Mouse (Mus musculus) heart, adult 2 months (tissue): Measurements from ENCODE around the gene Lpin2. TPM values are rescaled to one million over a fixed set of nuclear protein-coding genes. Genes with fewer than 3 reads are reported as not detected.

Experiments used
- DNase-seq, 2 experiments: peaks; one replicate each; pipeline ENCODE4 v3.0.0; 2021
- H3K27ac ChIP-seq: fragments of 200-600 bp; 2 replicates; pipeline ENCODE4 v1.8.1; 2022
- H3K27me3 ChIP-seq: fragments of 200-500 bp; 2 replicates; pipeline ENCODE4 v1.6.1; 2012; ENCODE audit warnings: mild to moderate bottlenecking, low read length, inconsistent platforms, mixed read lengths; ENCODE audit not compliant: control insufficient read depth, insufficient read depth
- H3K36me3 ChIP-seq: fragments of 200-500 bp; 2 replicates; pipeline ENCODE4 v1.6.1; 2012; ENCODE audit warnings: low read length, inconsistent platforms; ENCODE audit not compliant: control insufficient read depth, insufficient read depth
- H3K4me1 ChIP-seq: fragments of 200-500 bp; 2 replicates; pipeline ENCODE4 v1.6.1; 2011; ENCODE audit warnings: low read length; ENCODE audit not compliant: control insufficient read depth, insufficient read depth
- H3K4me3 ChIP-seq: fragments of 200-600 bp; 2 replicates; pipeline ENCODE4 v1.8.1; 2022
- H3K79me2 ChIP-seq: fragments of 200-500 bp; replicated peaks from 2 replicates; pipeline ENCODE4 v1.6.1; 2012; ENCODE audit warnings: mild to moderate bottlenecking, inconsistent platforms, low read length, moderate library complexity, mixed read lengths; ENCODE audit not compliant: control insufficient read depth, insufficient read depth
- H3K9ac ChIP-seq: fragments of 200-500 bp; 2 replicates; pipeline ENCODE4 v1.6.1; 2012; ENCODE audit warnings: low read depth, mild to moderate bottlenecking, control low read depth, inconsistent platforms, low read length, mixed read lengths
- CTCF ChIP-seq: fragments of 200-600 bp; IDR thresholded peaks from 2 replicates; pipeline ENCODE4 v1.8.1; 2022; ENCODE audit warnings: antibody characterized with exemption, mild to moderate bottlenecking, moderate library complexity
- EP300 ChIP-seq: fragments of 200-500 bp; IDR thresholded peaks from 2 replicates; pipeline ENCODE4 v1.6.1; 2011; ENCODE audit warnings: low read depth, low read length, control low read depth; ENCODE audit not compliant: insufficient read depth
- POLR2A ChIP-seq: fragments of 200-500 bp; IDR thresholded peaks from 2 replicates; pipeline ENCODE4 v1.6.1; 2011; ENCODE audit warnings: mild to moderate bottlenecking, low read depth, low read length, control low read depth; ENCODE audit not compliant: insufficient read depth
- WGBS: fragments of 180-500 bp; shearing (Covaris S2); methylation state at CpG from one replicate; pipeline ENCODE4 v1.1.7; 2018; 5-methylcytosine and 5-hydroxymethylcytosine counted together
- intact Hi-C: fragments of 180-260 bp; cut with DNase I; formaldehyde crosslinking; loops from one replicate; pipeline ENCODE4 v1.15.1; 2025
- polyA plus RNA-seq: library from polyadenylated mRNA; depleted of rRNA; stranded (reverse); fragments of >200 nt; gene quantifications from 2 replicates; pipeline ENCODE4 v1.2.3, GENCODE M21; 2012
- total RNA-seq, 2 experiments: library from RNA; stranded (reverse); gene quantifications; 2 replicates each; pipeline ENCODE4 v1.2.3; 2021

Gene Lpin2
- total and polyA plus RNA-seq, 3 experiments = 3.4 to 13.1 (median 6.0) TPM

DNA sequence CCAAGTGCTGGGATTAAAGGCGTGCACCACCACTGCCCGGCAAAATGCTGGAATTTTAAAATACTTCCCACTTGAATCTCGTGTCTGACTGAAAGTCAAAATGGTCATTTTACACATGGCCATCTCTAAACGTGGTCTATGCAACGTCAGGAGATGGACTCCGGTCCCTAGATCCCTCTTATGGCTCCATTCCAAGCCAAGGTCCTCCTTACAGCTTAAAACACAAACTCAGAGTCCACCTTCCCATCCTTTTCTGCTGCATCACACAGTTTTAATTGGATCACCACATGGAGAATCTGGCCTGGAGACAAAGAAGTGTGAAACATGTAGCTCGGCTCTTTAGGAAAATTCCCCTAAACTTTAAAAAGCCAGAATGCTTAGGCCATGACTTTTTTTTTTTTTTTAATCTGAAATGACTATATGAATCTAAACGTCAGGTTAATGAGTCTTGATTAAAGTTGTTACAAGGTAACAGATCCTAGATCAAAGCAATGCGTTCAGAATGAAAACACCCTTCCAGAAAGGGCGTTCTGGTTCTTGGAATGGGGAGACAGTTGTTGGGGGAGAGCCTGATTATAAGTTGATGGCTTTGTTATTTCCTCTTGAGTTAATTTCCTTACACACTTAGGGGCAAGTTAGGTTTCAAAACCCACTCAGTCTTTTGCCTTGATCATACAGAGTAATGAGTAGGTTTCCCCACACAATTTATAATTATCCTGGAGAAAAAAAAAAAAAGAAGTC lies 106.6 kb downstream of the Lpin2 start:
- peaks cover 15% of the 10 kb centered on the region for H3K4me1 ChIP-seq
- H3K27ac ChIP-seq = no peak overlapping the region
- TF ChIP-seq POLR2A = no peak
- TF ChIP-seq EP300 = no peak
- TF ChIP-seq CTCF = no peak

DNA sequence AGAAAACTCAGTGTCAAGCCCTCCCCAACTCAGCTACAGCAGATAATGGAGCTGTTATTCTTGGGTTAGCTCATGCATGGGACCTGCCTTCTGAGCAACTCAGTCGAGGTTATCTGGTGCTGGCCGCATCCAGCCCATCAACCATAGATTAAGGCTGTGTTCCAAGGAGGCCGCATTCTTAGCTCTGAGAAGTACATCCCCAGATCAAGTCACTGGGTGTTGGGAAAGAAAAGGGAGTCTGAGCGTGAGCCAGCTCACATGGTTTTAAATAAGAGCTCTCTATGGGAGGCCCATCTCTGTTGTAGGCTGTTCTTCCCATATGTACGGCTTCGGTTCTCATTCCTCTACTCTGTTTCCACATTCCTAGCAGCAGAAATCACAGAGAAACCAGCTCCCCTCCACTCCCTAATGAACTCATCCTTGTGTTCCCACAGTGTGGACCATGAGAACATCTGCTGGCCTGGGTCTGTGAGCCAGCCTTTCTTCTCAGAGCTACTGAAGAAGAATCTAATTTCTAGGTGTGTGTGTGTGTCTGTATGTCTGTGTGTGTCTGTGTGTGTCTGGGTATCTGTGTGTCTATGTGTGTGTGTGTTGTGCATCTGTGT lies 107.3 kb downstream of the Lpin2 start:
- Histone ChIP-seq H3K9ac (no peak overlapping the region), H3K27ac (no peak overlapping the region), H3K27me3 (no peaks in the 10 kb centered on the region), H3K4me3 (no peak overlapping the region), H3K79me2 (no peaks in the 10 kb centered on the region), H3K4me1 (peaks cover 14% of the 10 kb centered on the region), H3K36me3 (no peaks in the 10 kb centered on the region)
- intact Hi-C loops = no loop called here
- WGBS = 54% methylated on average over 6 of the region's 6 CpGs
- no peak for DNase-seq
- TF ChIP-seq CTCF (no peak), POLR2A (no peak), EP300 (no peak)

More for the DNA sequence above, 106.6 kb downstream of the Lpin2 start:
- no peak for DNase-seq
- H3K27me3 ChIP-seq = no peaks in the 10 kb centered on the region
- intact Hi-C loops = no loop called here
- no peak overlapping the region for H3K4me3 ChIP-seq
- H3K36me3 ChIP-seq = no peaks in the 10 kb centered on the region
- no peak overlapping the region for H3K9ac ChIP-seq
- WGBS = 73% methylated on average over 10 of the region's 10 CpGs
- H3K79me2 ChIP-seq = no peaks in the 10 kb centered on the region

GRCm38 (mm10) chr17:71290486-71291410 lies 108.4 kb downstream of the Lpin2 start:
- DNase-seq = no peak
- Histone ChIP-seq H3K27ac (no peak overlapping the region; the same call in 1 of the 2 replicates), H3K79me2 (no peaks in the 10 kb centered on the region; the same call in 1 of the 2 replicates), H3K36me3 (no peaks in the 10 kb centered on the region), H3K4me1 (peaks cover 8% of the 10 kb centered on the region), H3K27me3 (no peaks in the 10 kb centered on the region), H3K4me3 (no peak overlapping the region), H3K9ac (no peak overlapping the region)
- intact Hi-C loops = no loop called here
- TF ChIP-seq POLR2A = no peak
- no peak for TF ChIP-seq CTCF
- no peak for TF ChIP-seq EP300
- 53% methylated on average over 7 of the region's 7 CpGs for WGBS

DNA sequence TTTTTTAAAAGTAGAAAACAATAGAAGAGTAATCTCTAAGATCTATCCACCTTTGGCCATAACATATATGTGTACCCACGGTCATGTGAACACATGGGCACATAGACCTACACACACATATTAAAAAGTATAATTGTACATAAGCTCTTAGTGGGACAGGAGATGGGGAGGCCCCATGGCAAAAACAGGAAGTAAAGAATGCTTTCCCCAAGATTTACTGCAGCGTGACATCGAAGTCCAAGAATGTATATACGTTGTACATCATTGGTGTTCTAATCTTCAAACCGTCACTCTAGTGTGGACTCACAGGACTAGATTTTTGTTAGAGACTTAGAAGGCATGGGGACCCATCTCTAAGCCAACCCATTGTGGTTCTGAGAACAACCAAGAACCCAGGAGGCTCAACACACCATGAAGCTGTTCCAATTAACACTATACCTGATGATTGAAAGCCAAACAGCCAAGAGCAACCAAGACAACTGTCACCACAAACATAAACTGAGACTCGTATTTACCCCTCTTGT lies 109.6 kb downstream of the Lpin2 start:
- Histone ChIP-seq H3K27ac (no peak overlapping the region), H3K36me3 (no peaks in the 10 kb centered on the region), H3K4me3 (no peak overlapping the region), H3K9ac (no peak overlapping the region), H3K4me1 (peaks cover 5% of the 10 kb centered on the region), H3K79me2 (no peaks in the 10 kb centered on the region; the same call in none of the 2 replicates), H3K27me3 (no peaks in the 10 kb centered on the region)
- 81% methylated on average over 6 of the region's 6 CpGs for WGBS
- TF ChIP-seq CTCF (no peak), POLR2A (no peak), EP300 (no peak)
- no peak for DNase-seq
- intact Hi-C loops = no loop called here

- peaks cover 4% of the 10 kb centered on the region for H3K4me1 ChIP-seq
- no peaks in the 10 kb centered on the region for H3K36me3 ChIP-seq
- DNase-seq = no peak
- WGBS = 46% methylated on average over 4 of the region's 4 CpGs
- TF ChIP-seq POLR2A (no peak), EP300 (no peak), CTCF (no peak)
- no peaks in the 10 kb centered on the region; the same call in none of the 2 replicates for H3K79me2 ChIP-seq
- H3K27ac ChIP-seq = no peak overlapping the region
- H3K27me3 ChIP-seq = no peaks in the 10 kb centered on the region
- no peak overlapping the region for H3K9ac ChIP-seq
- no peak overlapping the region for H3K4me3 ChIP-seq
- intact Hi-C loops = no loop called here
These were observed 110.5 kb downstream of the Lpin2 start for GRCm38 (mm10) chr17:71292897-71293296.
